Mouse (Mus musculus) mammary gland, adult 2 months (tissue): Measurements from ENCODE around the gene Gm4952. TPM values are rescaled to one million over a fixed set of nuclear protein-coding genes. Genes with fewer than 3 reads are reported as not detected.

ENCODE experiments used
- polyA plus RNA-seq: library from polyadenylated mRNA; depleted of rRNA; stranded (reverse); fragments of >200 nt; gene quantifications from 2 replicates; pipeline ENCODE4 v1.2.3, GENCODE M21; 2012; ENCODE audit warnings: low replicate concordance; rRNA removed

Gm4952 gene
- 0.07 TPM in 1 of 2 replicates, not detected in the other for polyA plus RNA-seq

GRCm38 (mm10) chr19:12599674-12600073 is at the start of gene Gm4952:
Gene Gm4952, plus strand, starts transcription at chr19:12599974.

GRCm38 (mm10) chr19:12633176-12633575 is 33.4 kb downstream of the Gm4952 start, which contains the start of gene Glyat:
Gene Glyat, plus strand, starts transcription at chr19:12633308.

GRCm38 (mm10) chr19:12670139-12670538 is 70.4 kb downstream of the Gm4952 start, which contains the start of gene Olfr1442:
Gene Olfr1442, plus strand, starts transcription at chr19:12670439.

GRCm38 (mm10) chr19:12677812-12678211 is 78.0 kb downstream of the Gm4952 start, which contains the start of gene Olfr1443:
Gene Olfr1443, plus strand, starts transcription at chr19:12678112.

Other genes with a start within 250 kb of the Gm4952 start
- gene Olfr1440, start 212.7 kb upstream of the Gm4952 start, polyA plus RNA-seq: not detected in 2 replicates
- not detected in 2 replicates for gene Olfr1441, start 182.5 kb upstream of the Gm4952 start, polyA plus RNA-seq
- gene Pfpl, start 172.1 kb upstream of the Gm4952 start, polyA plus RNA-seq: not detected in 2 replicates
- gene Mpeg1, start 139.2 kb upstream of the Gm4952 start, polyA plus RNA-seq: 13.1 and 25.0 TPM in 2 replicates
- 21.0 and 21.7 TPM in 2 replicates for gene Dtx4, start 98.5 kb upstream of the Gm4952 start, polyA plus RNA-seq
- 2.2 and 4.8 TPM in 2 replicates for gene Fam111a, start 54.2 kb upstream of the Gm4952 start, polyA plus RNA-seq
- 0.20 TPM in 1 of 2 replicates, not detected in the other for gene Glyat, start 33.3 kb downstream of the Gm4952 start, polyA plus RNA-seq
- not detected in 2 replicates for gene Olfr1442, start 70.5 kb downstream of the Gm4952 start, polyA plus RNA-seq
- not detected in 2 replicates for gene Olfr1443, start 78.1 kb downstream of the Gm4952 start, polyA plus RNA-seq
- 0.10 and 0.42 TPM in 2 replicates for gene Keg1, start 95.8 kb downstream of the Gm4952 start, polyA plus RNA-seq
- gene Cntf, start 165.7 kb downstream of the Gm4952 start, polyA plus RNA-seq: 0.74 and 4.6 TPM in 2 replicates
- 11.2 and 24.3 TPM in 2 replicates for gene Zfp91, start 196.2 kb downstream of the Gm4952 start, polyA plus RNA-seq
- gene Lpxn, start 196.2 kb downstream of the Gm4952 start, polyA plus RNA-seq: 15.4 and 17.0 TPM in 2 replicates
- gene Gm5244, start 246.7 kb downstream of the Gm4952 start, polyA plus RNA-seq: not detected in 2 replicates